Mouse (Mus musculus): ENCODE measurements around the gene Rita1. TPM values are rescaled to one million over a fixed set of nuclear protein-coding genes. Genes with fewer than 3 reads are reported as not detected.

Gene Rita1
- polyA plus RNA-seq, 2 experiments, result 11.6 to 25.4 TPM

DNA sequence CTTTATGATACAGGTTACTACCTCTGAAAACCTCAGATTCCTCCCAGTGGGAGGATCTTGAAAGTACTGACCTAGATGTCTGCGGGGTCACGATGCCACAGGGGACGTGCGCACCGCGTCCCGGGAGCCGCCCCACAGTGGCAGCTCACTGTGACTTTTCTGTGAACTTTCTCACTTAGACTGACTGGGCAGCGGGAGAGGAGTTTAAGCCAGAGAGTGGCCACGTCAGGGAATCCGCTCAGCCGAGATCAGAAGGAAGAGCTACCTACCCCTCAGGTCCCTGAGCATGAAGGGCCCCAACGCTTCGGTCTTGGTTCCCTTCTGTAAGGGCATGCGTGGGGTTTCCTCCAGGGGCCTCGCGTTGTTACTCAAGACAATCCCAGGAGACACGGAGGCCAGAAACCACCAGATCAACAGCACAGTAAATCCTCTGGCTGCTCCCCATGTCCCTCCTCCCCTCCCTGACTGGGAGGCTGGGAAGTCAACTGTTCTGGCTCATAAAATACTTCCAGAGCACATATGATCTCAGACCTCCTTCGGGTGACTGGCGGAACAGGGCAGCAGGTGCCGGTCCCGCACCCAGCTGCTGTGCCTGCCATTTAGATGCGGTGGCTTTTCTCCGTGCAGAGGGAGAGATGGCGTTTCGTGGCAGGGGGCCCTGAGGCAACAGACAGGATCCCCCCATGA, 33.0 kb downstream of the Rita1 start:
- ATAC-seq (ENCODE audit: low FRiP score, low read depth) (peak; percentile 83), DNase-seq (ENCODE audit: low spot score) (peak; percentile 76)
- Histone ChIP-seq H3K27me3 (ENCODE audit: control insufficient read depth, insufficient read depth, low read length) (no peaks in the 10 kb centered on the region), H3K27ac (replicated peaks; ENCODE audit: low read depth, low read length) (peak overlapping the region; percentile 75), H3K4me2 (replicated peaks; ENCODE audit: low read depth, low read length, severe bottlenecking) (peak overlapping the region; percentile 29), H3K9me3 (ENCODE audit: control insufficient read depth, low read length) (no peaks in the 10 kb centered on the region), H3K36me3 (ENCODE audit: control insufficient read depth, insufficient read depth, low read length) (peaks cover 19% of the 10 kb centered on the region), H3K4me3 (replicated peaks; ENCODE audit: low read length) (no peak overlapping the region), H3K4me1 (ENCODE audit: control insufficient read depth, insufficient read depth, low read length) (peaks cover 39% of the 10 kb centered on the region), H3K9ac (ENCODE audit: low read depth, low read length, severe bottlenecking) (no peak overlapping the region)
- 18% methylated on average over 26 of the region's 26 CpGs for WGBS
- no peak for TF ChIP-seq POLR2A (IDR thresholded peaks at IDR 0.05; ENCODE audit: borderline replicate concordance, extremely low read depth, insufficient read depth, insufficient read length)

- H3K4me2 ChIP-seq (replicated peaks; ENCODE audit: low read depth, low read length, severe bottlenecking), result peak overlapping the region; percentile 29; the same call in 1 of the 2 replicates
These were observed 33.8 kb downstream of the Rita1 start for GRCm38 (mm10) chr5:120578504-120579081.

GRCm38 (mm10) chr5:120577935-120578441, 34.4 kb downstream of the Rita1 start:
- DNase-seq (ENCODE audit: low spot score), result no peak
- WGBS, result 41% methylated on average over 10 of the region's 10 CpGs
- Histone ChIP-seq H3K9ac (ENCODE audit: low read depth, low read length, severe bottlenecking) (no peak overlapping the region), H3K36me3 (ENCODE audit: control insufficient read depth, insufficient read depth, low read length) (peaks cover 5% of the 10 kb centered on the region), H3K27me3 (ENCODE audit: control insufficient read depth, insufficient read depth, low read length) (no peaks in the 10 kb centered on the region), H3K4me2 (replicated peaks; ENCODE audit: low read depth, low read length, severe bottlenecking) (no peak overlapping the region), H3K27ac (replicated peaks; ENCODE audit: low read depth, low read length) (0 out of 2 replicates have a peak overlapping the region, but pooled peaks have one; percentile 75), H3K9me3 (ENCODE audit: control insufficient read depth, low read length) (no peaks in the 10 kb centered on the region), H3K4me3 (replicated peaks; ENCODE audit: low read length) (no peak overlapping the region), H3K4me1 (ENCODE audit: control insufficient read depth, insufficient read depth, low read length) (peaks cover 39% of the 10 kb centered on the region)
- no peak for TF ChIP-seq POLR2A (IDR thresholded peaks at IDR 0.05; ENCODE audit: borderline replicate concordance, extremely low read depth, insufficient read depth, insufficient read length)
- no peak for ATAC-seq (ENCODE audit: low FRiP score, low read depth)

More at GRCm38 (mm10) chr5:120578504-120579081, 33.8 kb downstream of the Rita1 start:
- peak overlapping the region; percentile 75 for H3K27ac ChIP-seq (replicated peaks; ENCODE audit: low read depth, low read length)
- no peaks in the 10 kb centered on the region for H3K27me3 ChIP-seq (ENCODE audit: control insufficient read depth, insufficient read depth, low read length)
- peaks cover 39% of the 10 kb centered on the region for H3K4me1 ChIP-seq (ENCODE audit: control insufficient read depth, insufficient read depth, low read length)
- peak; percentile 31; the same call in 1 of the 2 replicates for ATAC-seq (ENCODE audit: low FRiP score, low read depth)
- H3K9me3 ChIP-seq (ENCODE audit: control insufficient read depth, low read length), result no peaks in the 10 kb centered on the region
- peak; percentile 57 for DNase-seq (ENCODE audit: low spot score)
- 19% methylated on average over 12 of the region's 12 CpGs for WGBS
- H3K9ac ChIP-seq (ENCODE audit: low read depth, low read length, severe bottlenecking), result no peak overlapping the region
- TF ChIP-seq POLR2A (IDR thresholded peaks at IDR 0.05; ENCODE audit: borderline replicate concordance, extremely low read depth, insufficient read depth, insufficient read length), result no peak
- H3K4me3 ChIP-seq (replicated peaks; ENCODE audit: low read length), result no peak overlapping the region
- H3K36me3 ChIP-seq (ENCODE audit: control insufficient read depth, insufficient read depth, low read length), result peaks cover 11% of the 10 kb centered on the region

DNA sequence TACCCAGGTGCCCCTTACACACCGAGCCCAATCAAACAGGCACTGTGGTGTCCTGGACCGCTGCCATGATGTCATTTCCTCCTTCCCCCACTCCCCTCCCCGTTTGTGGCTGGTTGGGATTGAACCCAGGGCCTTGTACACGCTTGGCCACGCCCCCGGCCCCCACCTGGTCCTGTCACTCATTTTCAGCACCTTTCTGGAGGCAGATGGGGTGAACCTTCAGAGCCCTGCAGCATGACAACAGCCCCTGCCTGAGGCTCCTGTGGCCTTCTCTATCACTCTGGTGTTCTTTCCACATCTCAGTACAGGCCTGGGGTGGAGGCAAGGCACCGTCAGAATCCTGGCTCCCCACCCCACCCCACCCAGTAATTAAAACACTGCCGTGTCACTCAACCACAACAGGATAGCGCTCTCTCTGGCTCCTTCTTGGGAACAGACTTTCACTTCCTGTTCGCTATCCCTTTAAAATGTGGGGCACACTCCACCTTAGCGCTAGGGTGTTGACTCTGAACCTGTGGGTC, 35.5 kb downstream of the Rita1 start:
- no peak overlapping the region for H3K4me2 ChIP-seq (replicated peaks; ENCODE audit: low read depth, low read length, severe bottlenecking)
- no peaks in the 10 kb centered on the region for H3K9me3 ChIP-seq (ENCODE audit: control insufficient read depth, low read length)
- 0 out of 2 replicates have a peak overlapping the region, but pooled peaks have one; percentile 33 for H3K27ac ChIP-seq (replicated peaks; ENCODE audit: low read depth, low read length)
- no peak overlapping the region for H3K9ac ChIP-seq (ENCODE audit: low read depth, low read length, severe bottlenecking)
- 63% methylated on average over 11 of the region's 11 CpGs for WGBS
- no peak overlapping the region for H3K4me3 ChIP-seq (replicated peaks; ENCODE audit: low read length)
- H3K27me3 ChIP-seq (ENCODE audit: control insufficient read depth, insufficient read depth, low read length), result no peaks in the 10 kb centered on the region
- DNase-seq (ENCODE audit: low spot score), result no peak
- peaks cover 44% of the 10 kb centered on the region for H3K4me1 ChIP-seq (ENCODE audit: control insufficient read depth, insufficient read depth, low read length)
- no peak for ATAC-seq (ENCODE audit: low FRiP score, low read depth)
- TF ChIP-seq POLR2A (IDR thresholded peaks at IDR 0.05; ENCODE audit: borderline replicate concordance, extremely low read depth, insufficient read depth, insufficient read length), result no peak
- 0 out of 2 replicates have a peak, but pooled peaks cover 3% of the 10 kb centered on the region for H3K36me3 ChIP-seq (ENCODE audit: control insufficient read depth, insufficient read depth, low read length)

GRCm38 (mm10) chr5:120574469-120575063, 37.8 kb downstream of the Rita1 start:
- H3K4me1 ChIP-seq (ENCODE audit: control insufficient read depth, insufficient read depth, low read length), result peaks cover 55% of the 10 kb centered on the region
- WGBS, result 68% methylated on average over 10 of the region's 10 CpGs

More at GRCm38 (mm10) chr5:120574469-120575063, 37.8 kb downstream of the Rita1 start:
- no peak overlapping the region for H3K4me2 ChIP-seq (replicated peaks; ENCODE audit: low read depth, low read length, severe bottlenecking)
- no peak overlapping the region for H3K27ac ChIP-seq (replicated peaks; ENCODE audit: low read depth, low read length)
- no peaks in the 10 kb centered on the region for H3K27me3 ChIP-seq (ENCODE audit: control insufficient read depth, insufficient read depth, low read length)
- ATAC-seq (ENCODE audit: low FRiP score, low read depth) (no peak), DNase-seq (ENCODE audit: low spot score) (no peak)
- no peaks in the 10 kb centered on the region for H3K9me3 ChIP-seq (ENCODE audit: control insufficient read depth, low read length)
- no peaks in the 10 kb centered on the region for H3K36me3 ChIP-seq (ENCODE audit: control insufficient read depth, insufficient read depth, low read length)
- TF ChIP-seq POLR2A (IDR thresholded peaks at IDR 0.05; ENCODE audit: borderline replicate concordance, extremely low read depth, insufficient read depth, insufficient read length), result no peak
- no peak overlapping the region for H3K9ac ChIP-seq (ENCODE audit: low read depth, low read length, severe bottlenecking)
- H3K4me3 ChIP-seq (replicated peaks; ENCODE audit: low read length), result no peak overlapping the region

Data from limb, embryonic 14.5 days (tissue).